Mouse (Mus musculus) liver, embryonic 15.5 days (tissue): Measurements from ENCODE around the gene Ikzf5. TPM values are rescaled to one million over a fixed set of nuclear protein-coding genes. Genes with fewer than 3 reads are reported as not detected.

Source experiments
- ATAC-seq: fragments of 200-750 bp; cut with Nextera tagmentation; 2 replicates; pipeline ENCODE4 v1.8.0; 2017; ENCODE audit warnings: moderate number of reproducible peaks, mild to moderate bottlenecking, moderate library complexity; ENCODE audit not compliant: insufficient read depth
- H3K27ac ChIP-seq: fragments of 300-500 bp; sonication (generic); replicated peaks from 2 replicates; pipeline ENCODE4 v1.5.1; 2015; ENCODE audit warnings: mild to moderate bottlenecking, inconsistent platforms
- H3K27me3 ChIP-seq: fragments of 300-500 bp; sonication (generic); 2 replicates; pipeline ENCODE4 v1.6.1; 2015; ENCODE audit warnings: mild to moderate bottlenecking, inconsistent platforms
- H3K36me3 ChIP-seq: fragments of 300-500 bp; sonication (generic); replicated peaks from 2 replicates; pipeline ENCODE4 v1.6.1; 2015; ENCODE audit warnings: moderate library complexity, mild to moderate bottlenecking, inconsistent platforms
- H3K4me1 ChIP-seq: fragments of 300-500 bp; sonication (generic); replicated peaks from 2 replicates; pipeline ENCODE4 v1.6.1; 2015; ENCODE audit warnings: inconsistent platforms
- H3K4me2 ChIP-seq: fragments of 300-500 bp; sonication (generic); 2 replicates; pipeline ENCODE4 v1.6.1; 2015; ENCODE audit warnings: moderate library complexity, mild to moderate bottlenecking, inconsistent platforms
- H3K4me3 ChIP-seq: fragments of 300-500 bp; sonication (generic); replicated peaks from 2 replicates; pipeline ENCODE4 v1.5.1; 2015; ENCODE audit warnings: mild to moderate bottlenecking, inconsistent platforms
- H3K9ac ChIP-seq: fragments of 300-500 bp; sonication (generic); 2 replicates; pipeline ENCODE4 v1.6.1; 2015; ENCODE audit warnings: moderate library complexity, mild to moderate bottlenecking, inconsistent platforms
- H3K9me3 ChIP-seq: fragments of 300-500 bp; sonication (generic); replicated peaks from 2 replicates; pipeline ENCODE4 v1.6.1; 2016; ENCODE audit warnings: inconsistent platforms
- WGBS: fragments of 180-500 bp; shearing (Covaris S2); methylation state at CpG from one replicate; pipeline ENCODE4 v1.1.7; 2015; ENCODE audit warnings: mixed read lengths; ENCODE audit not compliant: insufficient replicate concordance; 5-methylcytosine and 5-hydroxymethylcytosine counted together
- polyA plus RNA-seq: library from polyadenylated mRNA; unstranded; fragments of >200 nt; fragmentation: Nextera tagmentation; extraction: Ambion mirVana; gene quantifications from 2 replicates; pipeline ENCODE4 v1.2.1, GENCODE M21; 2015

Ikzf5 gene
- polyA plus RNA-seq, 1 experiment from 2014 or later = 11.5 TPM

GRCm38 (mm10) chr7:131345856-131346541 lies 64.3 kb downstream of the Ikzf5 start:
- Histone ChIP-seq H3K4me2 (no peak overlapping the region), H3K4me1 (no peaks in the 10 kb centered on the region), H3K27ac (no peak overlapping the region), H3K27me3 (no peaks in the 10 kb centered on the region), H3K4me3 (no peak overlapping the region), H3K36me3 (peaks cover 57% of the 10 kb centered on the region), H3K9ac (no peak overlapping the region), H3K9me3 (no peaks in the 10 kb centered on the region)
- ATAC-seq = no peak
- 84% methylated on average over 7 of the region's 7 CpGs for WGBS

Other genes with a start within 250 kb of the Ikzf5 start
- not detected in 2 replicates for gene 5430419D17Rik, start 236.1 kb downstream of the Ikzf5 start, polyA plus RNA-seq
- not detected in 2 replicates for gene Cuzd1, start 88.2 kb downstream of the Ikzf5 start, polyA plus RNA-seq
- gene Fam24b, start 81.0 kb downstream of the Ikzf5 start, polyA plus RNA-seq = not detected in 2 replicates
- not detected in 2 replicates for gene Fam24a, start 76.7 kb downstream of the Ikzf5 start, polyA plus RNA-seq
- gene 2310057M21Rik, start 47.8 kb downstream of the Ikzf5 start, polyA plus RNA-seq = 7.2 and 8.6 TPM in 2 replicates
- gene Pstk, start 39.4 kb downstream of the Ikzf5 start, polyA plus RNA-seq = 19.1 and 19.9 TPM in 2 replicates
- 33.3 and 35.8 TPM in 2 replicates for gene Acadsb, start 80 bp upstream of the Ikzf5 start, polyA plus RNA-seq
- not detected in 2 replicates for gene Hmx3, start 132.3 kb upstream of the Ikzf5 start, polyA plus RNA-seq
- gene Hmx2, start 138.3 kb upstream of the Ikzf5 start, polyA plus RNA-seq = not detected in 2 replicates
- 107 and 113 TPM in 2 replicates for gene Bub3, start 149.7 kb upstream of the Ikzf5 start, polyA plus RNA-seq